Mouse (Mus musculus) stomach, postnatal 0 days (tissue): ENCODE measurements at regions not wholly inside any gene's neighbourhood (a gene's known extent, or its start where the extent isn't known, plus 50 kb on each side); places are given as distances from the start of the nearest gene placed in this dataset.

Source experiments
- CTCF ChIP-seq: IDR thresholded peaks from 2 replicates; pipeline ENCODE4 v1.5.1; 2016; ENCODE audit warnings: antibody characterized with exemption, low read depth, mild to moderate bottlenecking, moderate library complexity
- EP300 ChIP-seq: optimal IDR thresholded peaks from 2 replicates; pipeline ENCODE3; 2016; ENCODE audit warnings: antibody characterized with exemption

GRCm38 (mm10) chr1:64298950-64299349, 176.9 kb upstream of the Klf7 start:
- no peak for TF ChIP-seq CTCF
- TF ChIP-seq EP300 = no peak
